Mouse (Mus musculus) bone marrow, adult 2 months (tissue): ENCODE results near the gene Tmem50b. TPM values are rescaled to one million over a fixed set of nuclear protein-coding genes. Genes with fewer than 3 reads are reported as not detected.

Experiments used
- H3K27ac ChIP-seq: fragments of 200-500 bp; 2 replicates; pipeline ENCODE4 v1.5.1; 2012; ENCODE audit warnings: low read depth, mild to moderate bottlenecking, control low read depth, inconsistent platforms, low read length; ENCODE audit not compliant: control insufficient read depth, poor library complexity, insufficient read depth
- H3K4me1 ChIP-seq: fragments of 200-500 bp; 2 replicates; pipeline ENCODE4 v1.6.1; 2011; ENCODE audit warnings: low read length; ENCODE audit not compliant: control insufficient read depth, insufficient read depth
- H3K4me3 ChIP-seq: fragments of 200-500 bp; replicated peaks from 2 replicates; pipeline ENCODE3; 2011; ENCODE audit warnings: mild to moderate bottlenecking, low read depth, low read length, control low read depth; ENCODE audit not compliant: control insufficient read depth
- CTCF ChIP-seq: fragments of 200-500 bp; IDR thresholded peaks from 2 replicates; pipeline ENCODE4 v1.5.1; 2011; ENCODE audit warnings: low read length, control low read depth; ENCODE audit not compliant: control insufficient read depth, insufficient read depth
- POLR2A ChIP-seq: fragments of 200-500 bp; IDR thresholded peaks from 2 replicates; pipeline ENCODE4 v1.6.1; 2011; ENCODE audit warnings: low read depth, mild to moderate bottlenecking, control low read depth, low read length, borderline replicate concordance; ENCODE audit not compliant: control insufficient read depth
- WGBS: fragments of 180-500 bp; shearing (Covaris S2); methylation state at CpG from one replicate; pipeline ENCODE4 v1.1.7; 2018; 5-methylcytosine and 5-hydroxymethylcytosine counted together
- polyA plus RNA-seq: library from polyadenylated mRNA; stranded (reverse); fragments of >200 nt; gene quantifications from 2 replicates; pipeline ENCODE4 v1.2.4, GENCODE M21; 2011; ENCODE audit warnings: low replicate concordance; ENCODE audit not compliant: missing spikeins, insufficient read depth, insufficient read length

The Tmem50b gene
- polyA plus RNA-seq, 1 experiment: 17.5 TPM

DNA sequence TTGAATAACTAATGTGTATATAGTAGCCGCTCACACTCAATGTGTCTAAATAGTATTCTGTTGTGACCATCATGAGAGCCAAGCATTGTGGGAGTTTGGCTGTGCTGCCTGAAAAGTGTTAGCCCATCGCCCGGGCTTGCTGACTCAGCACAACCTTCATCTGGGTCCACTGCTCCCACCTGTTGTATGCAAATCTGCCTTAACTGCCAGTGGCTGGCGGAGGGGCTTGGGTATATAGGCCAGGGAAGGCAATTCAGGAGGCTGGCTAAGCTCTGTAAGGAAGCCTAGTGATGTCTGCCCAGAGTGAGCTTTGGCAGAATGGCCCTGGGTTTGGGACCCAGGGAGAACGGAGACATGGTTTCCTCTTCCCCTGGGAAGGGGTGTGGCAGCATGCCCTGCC, 22.6 kb upstream of the Tmem50b start:
- Histone ChIP-seq H3K4me3 (no peak overlapping the region), H3K27ac (no peak overlapping the region), H3K4me1 (peaks cover 1% of the 10 kb centered on the region; the same call in 1 of the 2 replicates)
- TF ChIP-seq POLR2A (no peak), CTCF (no peak)
- WGBS: 78% methylated on average over 5 of the region's 5 CpGs

DNA sequence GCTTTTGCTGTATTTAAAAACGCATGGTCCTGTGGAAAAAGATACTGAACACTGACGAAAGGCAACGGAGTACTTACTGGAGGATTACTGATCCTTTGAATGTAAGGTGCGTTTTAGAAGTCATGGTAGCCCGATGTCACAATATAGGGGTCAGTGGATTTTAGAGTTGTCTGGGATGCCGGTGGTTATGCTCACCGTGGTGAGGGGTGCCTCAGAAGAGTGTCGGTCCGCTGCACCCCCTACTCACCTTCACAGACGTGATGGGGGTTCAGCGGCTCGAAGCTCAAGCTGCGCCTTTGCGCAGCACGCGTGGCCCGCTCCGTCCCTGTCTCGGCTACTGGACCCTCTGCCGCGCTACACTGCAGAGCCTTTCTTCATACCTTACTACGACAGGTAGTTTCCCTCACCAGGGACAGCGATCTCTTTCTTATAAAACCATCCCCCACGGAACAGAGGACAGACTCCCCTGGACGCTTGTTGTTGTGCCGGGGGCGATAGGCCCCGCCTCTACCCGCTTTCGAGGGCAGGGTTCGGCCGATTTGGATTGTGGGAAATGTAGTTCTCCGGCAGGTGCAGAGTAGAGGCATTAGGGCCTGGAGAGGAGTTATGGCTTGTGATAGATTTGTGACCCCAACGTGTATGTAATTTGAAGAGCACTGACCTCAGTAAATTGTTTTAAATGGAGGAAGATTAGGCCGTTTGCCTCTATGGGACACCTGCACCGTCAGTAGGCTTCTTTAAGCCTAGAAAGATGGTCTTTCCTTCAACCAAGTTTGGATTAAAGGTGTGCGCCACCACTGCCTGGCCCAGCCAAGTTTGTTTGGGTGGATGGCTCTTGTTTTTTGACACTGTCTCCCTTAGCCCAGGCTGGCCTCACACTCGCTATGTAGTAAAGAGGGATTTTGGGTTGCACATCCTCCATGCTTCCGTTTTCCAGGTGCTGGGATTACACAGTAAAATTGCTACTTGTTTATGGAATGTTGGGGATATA, 21.2 kb upstream of the Tmem50b start, which contains the start of gene Dnajc28:
Gene Dnajc28 (minus strand): TSS at position 516 of the 991 bp plus-strand sequence.
- Histone ChIP-seq H3K4me3 (peak within 1 kb of the TSS; percentile 99), H3K27ac (peak within 1 kb of the TSS; percentile 40), H3K4me1 (peaks cover 1% of the 10 kb centered on the region; the same call in 1 of the 2 replicates)
- peak; percentile 39; the same call in 1 of the 2 replicates for TF ChIP-seq POLR2A
- TF ChIP-seq CTCF: no peak
- WGBS: 11% methylated on average over 39 of the region's 39 CpGs

GRCm38 (mm10) chr16:91614552-91614951, 17.0 kb upstream of the Tmem50b start:
- WGBS: 62% methylated on average over 6 of the region's 6 CpGs
- no peak overlapping the region for H3K4me3 ChIP-seq
- TF ChIP-seq POLR2A: no peak
- no peak for TF ChIP-seq CTCF
- no peak overlapping the region for H3K27ac ChIP-seq
- peaks cover 3% of the 10 kb centered on the region; the same call in 1 of the 2 replicates for H3K4me1 ChIP-seq

DNA sequence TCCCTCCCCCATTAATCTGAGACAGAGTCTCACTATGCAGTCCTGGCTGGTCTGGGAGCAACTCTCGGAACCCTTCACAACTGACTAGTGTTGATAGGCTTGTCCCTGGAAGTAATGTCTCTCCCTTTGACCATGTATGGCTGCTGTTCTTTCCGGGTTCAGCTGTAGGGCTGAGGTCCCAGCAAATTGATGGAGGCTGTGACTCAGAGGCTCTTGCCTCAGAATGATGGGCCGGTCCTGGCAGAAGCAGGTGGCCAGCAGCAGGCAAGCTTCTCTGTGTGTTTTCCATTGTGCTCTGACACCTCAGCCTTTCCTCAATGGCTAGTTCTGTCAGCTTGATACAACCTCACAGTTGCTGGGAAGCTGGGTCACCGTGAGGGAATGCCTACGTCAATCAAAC, 14.9 kb upstream of the Tmem50b start:
- WGBS: 71% methylated on average over 5 of the region's 5 CpGs
- Histone ChIP-seq H3K4me1 (peaks cover 3% of the 10 kb centered on the region; the same call in 1 of the 2 replicates), H3K4me3 (peak overlapping the region; percentile 50), H3K27ac (0 out of 2 replicates have a peak overlapping the region, but pooled peaks have one; percentile 32)
- TF ChIP-seq POLR2A (no peak), CTCF (no peak)

- Histone ChIP-seq H3K27ac (peak overlapping the region; percentile 57), H3K4me1 (peaks cover 3% of the 10 kb centered on the region; the same call in 1 of the 2 replicates), H3K4me3 (peak overlapping the region; percentile 44)
- no peak for TF ChIP-seq CTCF
- TF ChIP-seq POLR2A: no peak
- 36% methylated on average over 11 of the region's 11 CpGs for WGBS
Observed at GRCm38 (mm10) chr16:91611248-91611647, 13.6 kb upstream of the Tmem50b start.

DNA sequence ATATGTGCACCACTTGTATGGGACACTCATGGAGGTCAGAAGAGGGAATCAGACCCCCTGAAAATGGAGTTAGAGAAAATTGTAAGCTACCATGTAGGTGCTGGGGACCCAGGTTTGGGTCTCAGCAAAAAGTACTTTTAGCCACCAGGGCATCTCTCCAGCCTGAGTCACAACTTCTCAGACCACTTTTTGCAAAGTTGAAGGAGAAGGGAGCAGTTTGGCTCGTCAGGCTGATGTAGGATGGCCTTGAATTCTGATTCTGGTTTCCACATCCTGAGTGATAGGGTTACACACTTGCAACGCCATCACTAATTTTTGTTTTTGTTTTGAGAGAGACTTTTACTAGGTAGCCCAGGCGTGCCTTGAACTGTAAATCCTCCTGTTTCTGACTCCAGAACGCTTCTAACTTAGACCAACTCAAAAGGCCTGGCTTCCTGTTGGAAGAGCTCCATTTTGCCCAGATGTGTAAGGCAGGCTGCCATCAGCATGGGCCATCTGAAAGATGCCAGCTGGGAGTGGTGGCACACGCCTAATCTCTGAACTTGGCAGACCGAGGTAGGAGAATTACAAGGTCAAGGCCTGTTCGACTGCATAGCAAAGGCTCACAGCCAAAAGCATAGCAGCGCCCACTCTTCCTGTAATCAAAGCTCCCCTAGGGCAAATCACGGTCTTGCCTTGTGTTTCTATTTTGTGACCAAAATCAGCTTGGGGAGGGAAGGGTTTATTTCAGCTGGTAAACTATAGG, 12.1 kb upstream of the Tmem50b start:
- H3K4me3 ChIP-seq: no peak overlapping the region
- 64% methylated on average over 9 of the region's 9 CpGs for WGBS
- H3K27ac ChIP-seq: no peak overlapping the region
- no peak for TF ChIP-seq CTCF
- no peak for TF ChIP-seq POLR2A
- H3K4me1 ChIP-seq: peaks cover 3% of the 10 kb centered on the region; the same call in 1 of the 2 replicates

- WGBS: 35% methylated on average over 8 of the region's 8 CpGs
- Histone ChIP-seq H3K4me3 (no peak overlapping the region), H3K27ac (no peak overlapping the region), H3K4me1 (no peaks in the 10 kb centered on the region; the same call in 1 of the 2 replicates)
- TF ChIP-seq CTCF (no peak), POLR2A (no peak)
Observed at GRCm38 (mm10) chr16:91606958-91607357, 9.4 kb upstream of the Tmem50b start.

GRCm38 (mm10) chr16:91605156-91605555, 7.6 kb upstream of the Tmem50b start:
- peaks cover 5% of the 10 kb centered on the region for H3K4me1 ChIP-seq
- 90% methylated on average over 6 of the region's 6 CpGs for WGBS
- H3K27ac ChIP-seq: no peak overlapping the region
- TF ChIP-seq POLR2A (no peak), CTCF (no peak)
- no peak overlapping the region for H3K4me3 ChIP-seq
